Mouse (Mus musculus): ENCODE results near the gene Cfap299. TPM values are rescaled to one million over a fixed set of nuclear protein-coding genes. Genes with fewer than 3 reads are reported as not detected.

The Cfap299 gene
- total RNA-seq, 2 experiments from 2014 or later = not detected

DNA sequence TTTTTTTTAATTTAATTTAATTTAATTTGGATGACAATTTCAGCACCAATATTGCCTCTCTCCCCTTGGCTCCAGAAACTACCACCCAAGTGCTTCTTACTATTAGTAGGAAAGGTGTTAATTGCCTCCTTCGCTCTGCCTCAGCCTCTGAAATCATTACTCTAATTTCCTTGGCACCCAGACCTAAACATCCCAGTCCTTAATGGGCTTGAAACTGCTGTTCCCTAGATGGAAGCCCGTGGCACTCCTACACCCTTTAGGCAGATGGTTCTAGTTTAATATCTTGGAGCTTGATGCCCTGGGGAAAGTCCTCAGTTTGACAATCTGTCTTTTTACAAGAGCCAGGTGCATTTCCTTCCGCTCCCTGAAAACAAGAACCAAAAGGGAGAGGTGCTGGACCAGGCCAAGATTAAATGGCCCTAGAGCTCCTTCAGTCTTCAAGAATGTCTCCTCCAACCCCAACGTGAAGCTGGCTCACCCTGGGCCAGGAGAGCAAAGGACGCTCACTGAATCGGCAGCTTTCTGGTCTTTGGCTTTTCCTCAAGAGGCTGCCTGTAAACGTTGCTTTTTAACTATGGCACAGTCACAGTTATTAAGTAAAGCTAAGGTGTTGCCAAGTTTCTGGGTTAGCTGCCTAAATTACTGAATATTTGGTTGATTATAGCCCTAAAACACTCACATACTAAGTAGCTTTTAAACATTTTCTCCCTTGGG, 461.9 kb downstream of the Cfap299 start:
- intact Hi-C loops (cut with DNase I) = no loop called here
- DNase-seq = no peak

GRCm38 (mm10) chr5:98801495-98801894, 472.4 kb downstream of the Cfap299 start:
- no peak for DNase-seq
- intact Hi-C loops (cut with DNase I) = no loop called here

- no peak for DNase-seq
- intact Hi-C loops (cut with DNase I) = no loop called here
These were observed 475.7 kb downstream of the Cfap299 start for GRCm38 (mm10) chr5:98804761-98805160.

DNA sequence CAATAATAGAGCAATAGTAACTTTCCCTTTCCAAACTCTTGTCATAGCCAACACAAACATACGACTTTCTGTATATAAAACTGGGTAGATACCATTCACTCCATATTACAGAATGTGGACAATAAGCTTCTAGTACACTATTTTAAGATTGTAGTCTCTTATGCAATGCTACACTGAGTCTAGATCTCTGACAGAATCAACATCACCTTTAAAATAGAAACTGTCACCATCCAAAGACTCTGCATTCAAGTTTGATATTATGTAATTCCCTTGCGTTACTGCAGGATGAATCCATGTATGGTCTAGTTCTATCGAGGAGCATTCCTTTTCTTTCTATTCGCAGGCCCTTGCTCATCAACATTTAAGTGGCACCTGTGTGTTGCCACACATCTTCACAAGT, 477.4 kb downstream of the Cfap299 start:
- no peak for DNase-seq
- intact Hi-C loops (cut with DNase I) = no loop called here

- intact Hi-C loops (cut with DNase I) = no loop called here
- DNase-seq = peak in 1 of 2 experiments; percentile 6
These were observed 477.9 kb downstream of the Cfap299 start for GRCm38 (mm10) chr5:98807022-98807421.

GRCm38 (mm10) chr5:98807953-98808352, 478.8 kb downstream of the Cfap299 start:
- intact Hi-C loops (cut with DNase I) = no loop called here
- DNase-seq = no peak

- intact Hi-C loops (cut with DNase I) = no loop called here
- no peak for DNase-seq
These were observed 483.3 kb downstream of the Cfap299 start for GRCm38 (mm10) chr5:98812380-98812779.

DNA sequence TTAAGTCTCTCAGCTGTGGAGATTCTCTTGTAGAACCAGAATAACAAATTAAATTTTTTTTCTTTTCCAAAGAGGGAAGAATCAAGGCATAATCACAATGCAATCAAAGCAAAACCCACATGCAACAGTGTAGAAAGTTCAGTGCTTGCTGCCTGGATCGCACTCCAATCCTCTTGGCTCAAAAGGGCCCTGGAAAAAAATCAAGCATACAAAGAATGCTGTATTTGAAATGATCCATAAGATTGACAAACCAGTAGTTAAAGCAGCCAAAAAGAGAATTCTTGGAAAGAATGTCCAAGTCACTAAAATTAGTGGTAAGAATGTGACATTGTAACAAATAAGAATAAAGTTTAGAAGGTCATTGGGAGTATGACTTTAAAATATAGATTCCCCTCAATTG, 486.2 kb downstream of the Cfap299 start:
- intact Hi-C loops (cut with DNase I) = no loop called here
- no peak for DNase-seq

- no peak for DNase-seq
- intact Hi-C loops (cut with DNase I) = no loop called here
These were observed 504.7 kb downstream of the Cfap299 start for GRCm38 (mm10) chr5:98833760-98834159.

DNA sequence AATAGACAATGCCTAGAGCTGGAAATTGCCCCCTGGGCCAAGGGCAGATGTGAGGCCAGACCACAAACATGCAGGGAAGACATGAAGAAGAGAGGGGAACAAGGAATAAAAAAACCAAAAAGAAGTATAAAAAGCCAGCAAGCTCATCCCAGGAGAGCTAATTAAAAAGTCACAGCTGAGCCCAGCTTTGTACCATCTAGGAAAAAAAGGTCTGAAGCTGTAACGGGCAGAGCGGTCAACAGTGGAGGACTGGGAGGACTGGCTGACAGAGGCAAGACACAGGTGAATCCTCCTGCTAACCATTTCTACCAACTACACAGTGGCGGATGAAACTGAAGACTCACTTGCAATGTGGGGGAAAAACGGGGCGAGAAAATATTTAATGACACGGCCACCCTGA, 505.2 kb downstream of the Cfap299 start:
- intact Hi-C loops (cut with DNase I) = no loop called here
- DNase-seq = no peak

- no peak for DNase-seq
- intact Hi-C loops (cut with DNase I) = no loop called here
These were observed 513.7 kb downstream of the Cfap299 start for GRCm38 (mm10) chr5:98842600-98843310.

GRCm38 (mm10) chr5:98844664-98845063, 515.6 kb downstream of the Cfap299 start:
- intact Hi-C loops (cut with DNase I) = no loop called here
- no peak for DNase-seq

Small RNAs within 50 kb of the gene (microRNA-seq; reads per million reads assigned to microRNA genes)
- 0 to 0.67 reads per million in 2 experiments for gene Mir703 (ENCODE audit: borderline number of aligned reads in 2 of 2)

Other genes starting within 250 kb of the Cfap299 start
- under 1 TPM; 0.25 to 0.35 TPM for gene Prdm8, start 162.1 kb upstream of the Cfap299 start, total RNA-seq (2021)
- not detected for gene Fgf5, start 75.1 kb upstream of the Cfap299 start, total RNA-seq (2021)
- gene Gm11111, start 223.4 kb downstream of the Cfap299 start, total RNA-seq (2021) = not detected